Mouse (Mus musculus): ENCODE data around the gene Mast2. TPM values are rescaled to one million over a fixed set of nuclear protein-coding genes. Genes with fewer than 3 reads are reported as not detected.

Mast2 gene
- polyA plus RNA-seq, 1 experiment from 2014 or later = 48.9 TPM

- ATAC-seq (ENCODE audit: low FRiP score, low read depth) = no peak
- Histone ChIP-seq H3K36me3 (peaks cover 91% of the 10 kb centered on the region), H3K27ac (replicated peaks) (no peak overlapping the region), H3K9me3 (no peaks in the 10 kb centered on the region), H3K9ac (no peak overlapping the region), H3K4me2 (no peak overlapping the region), H3K27me3 (no peaks in the 10 kb centered on the region), H3K4me1 (replicated peaks) (no peaks in the 10 kb centered on the region), H3K4me3 (no peak overlapping the region)
- WGBS = 92% methylated on average over 6 of the region's 6 CpGs
These were observed 141.9 kb downstream of the Mast2 start for GRCm38 (mm10) chr4:116322127-116322526.

- Histone ChIP-seq H3K9ac (no peak overlapping the region), H3K9me3 (no peaks in the 10 kb centered on the region), H3K4me3 (no peak overlapping the region), H3K4me2 (no peak overlapping the region), H3K4me1 (replicated peaks) (no peaks in the 10 kb centered on the region), H3K27me3 (no peaks in the 10 kb centered on the region), H3K27ac (replicated peaks) (no peak overlapping the region), H3K36me3 (peaks cover 95% of the 10 kb centered on the region)
- WGBS = 93% methylated on average over 4 of the region's 4 CpGs
- ATAC-seq (ENCODE audit: low FRiP score, low read depth) = no peak
These were observed 146.4 kb downstream of the Mast2 start for GRCm38 (mm10) chr4:116317575-116317974.

- Histone ChIP-seq H3K4me1 (replicated peaks) (no peaks in the 10 kb centered on the region), H3K36me3 (peaks cover 59% of the 10 kb centered on the region), H3K9me3 (no peaks in the 10 kb centered on the region), H3K9ac (no peak overlapping the region), H3K4me3 (no peak overlapping the region), H3K4me2 (no peak overlapping the region), H3K27me3 (no peaks in the 10 kb centered on the region), H3K27ac (replicated peaks) (no peak overlapping the region)
- 6% methylated on average over 1 of the region's 1 CpGs for WGBS
- ATAC-seq (ENCODE audit: low FRiP score, low read depth) = no peak
These were observed 159.4 kb downstream of the Mast2 start for GRCm38 (mm10) chr4:116304551-116304950.

GRCm38 (mm10) chr4:116300878-116301355 is 163.1 kb downstream of the Mast2 start:
- H3K27ac ChIP-seq (replicated peaks) = no peak overlapping the region
- H3K27me3 ChIP-seq = no peaks in the 10 kb centered on the region
- no peak for ATAC-seq (ENCODE audit: low FRiP score, low read depth)
- H3K4me2 ChIP-seq = no peak overlapping the region
- no peaks in the 10 kb centered on the region for H3K9me3 ChIP-seq
- no peak overlapping the region for H3K4me3 ChIP-seq
- H3K36me3 ChIP-seq = peaks cover 43% of the 10 kb centered on the region
- no peaks in the 10 kb centered on the region for H3K4me1 ChIP-seq (replicated peaks)
- 72% methylated on average over 4 of the region's 4 CpGs for WGBS
- H3K9ac ChIP-seq = no peak overlapping the region

GRCm38 (mm10) chr4:116293296-116293695 is 170.7 kb downstream of the Mast2 start:
- no peaks in the 10 kb centered on the region for H3K9me3 ChIP-seq
- no peak overlapping the region for H3K4me2 ChIP-seq
- no peak for ATAC-seq (ENCODE audit: low FRiP score, low read depth)
- no peak overlapping the region for H3K4me3 ChIP-seq
- H3K4me1 ChIP-seq (replicated peaks) = no peaks in the 10 kb centered on the region
- H3K9ac ChIP-seq = no peak overlapping the region
- WGBS = 90% methylated on average over 12 of the region's 12 CpGs
- no peaks in the 10 kb centered on the region for H3K27me3 ChIP-seq
- H3K36me3 ChIP-seq = peaks cover 58% of the 10 kb centered on the region
- H3K27ac ChIP-seq (replicated peaks) = no peak overlapping the region

GRCm38 (mm10) chr4:116291561-116291960 is 172.4 kb downstream of the Mast2 start:
- Histone ChIP-seq H3K36me3 (peaks cover 68% of the 10 kb centered on the region), H3K4me3 (no peak overlapping the region), H3K4me2 (no peak overlapping the region), H3K9ac (no peak overlapping the region), H3K9me3 (no peaks in the 10 kb centered on the region), H3K27me3 (no peaks in the 10 kb centered on the region), H3K4me1 (replicated peaks) (no peaks in the 10 kb centered on the region), H3K27ac (replicated peaks) (no peak overlapping the region)
- no peak for ATAC-seq (ENCODE audit: low FRiP score, low read depth)
- 89% methylated on average over 6 of the region's 6 CpGs for WGBS

GRCm38 (mm10) chr4:116282211-116282610 is 181.8 kb downstream of the Mast2 start:
- 79% methylated on average over 2 of the region's 2 CpGs for WGBS
- H3K36me3 ChIP-seq = peaks cover 46% of the 10 kb centered on the region
- no peak for ATAC-seq (ENCODE audit: low FRiP score, low read depth)

GRCm38 (mm10) chr4:116268220-116268619 is 195.8 kb downstream of the Mast2 start:
- H3K4me1 ChIP-seq (replicated peaks) = no peaks in the 10 kb centered on the region
- no peak for ATAC-seq (ENCODE audit: low FRiP score, low read depth)
- H3K36me3 ChIP-seq = peaks cover 36% of the 10 kb centered on the region
- H3K4me2 ChIP-seq = no peak overlapping the region
- no peaks in the 10 kb centered on the region for H3K27me3 ChIP-seq
- H3K27ac ChIP-seq (replicated peaks) = no peak overlapping the region
- no peak overlapping the region for H3K9ac ChIP-seq
- no peaks in the 10 kb centered on the region for H3K9me3 ChIP-seq
- no peak overlapping the region for H3K4me3 ChIP-seq
- WGBS = 96% methylated on average over 6 of the region's 6 CpGs

More at GRCm38 (mm10) chr4:116282211-116282610, 181.8 kb downstream of the Mast2 start:
- Histone ChIP-seq H3K4me2 (no peak overlapping the region), H3K27ac (replicated peaks) (no peak overlapping the region), H3K9ac (no peak overlapping the region), H3K9me3 (no peaks in the 10 kb centered on the region), H3K4me3 (no peak overlapping the region), H3K27me3 (no peaks in the 10 kb centered on the region), H3K4me1 (replicated peaks) (no peaks in the 10 kb centered on the region)

Other genes with a start within 250 kb of the Mast2 start
- gene Pik3r3, start 242.6 kb downstream of the Mast2 start, polyA plus RNA-seq (2015; fragmentation: Nextera tagmentation; extraction: Ambion mirVana) = 55.5 and 58.4 TPM in 2 replicates
- gene Ipp, start 43.4 kb upstream of the Mast2 start, polyA plus RNA-seq (2015; fragmentation: Nextera tagmentation; extraction: Ambion mirVana) = 12.0 and 14.5 TPM in 2 replicates
- gene Tmem69, start 91.8 kb upstream of the Mast2 start, polyA plus RNA-seq (2015; fragmentation: Nextera tagmentation; extraction: Ambion mirVana) = 21.4 and 21.5 TPM in 2 replicates
- gene Gpbp1l1, start 93.5 kb upstream of the Mast2 start, polyA plus RNA-seq (2015; fragmentation: Nextera tagmentation; extraction: Ambion mirVana) = 14.4 and 15.4 TPM in 2 replicates
- 4.4 and 4.8 TPM in 2 replicates for gene Ccdc17, start 132.5 kb upstream of the Mast2 start, polyA plus RNA-seq (2015; fragmentation: Nextera tagmentation; extraction: Ambion mirVana)
- 92.9 and 98.3 TPM in 2 replicates for gene Nasp, start 163.8 kb upstream of the Mast2 start, polyA plus RNA-seq (2015; fragmentation: Nextera tagmentation; extraction: Ambion mirVana)
- 704 and 712 TPM in 2 replicates for gene Akr1a1, start 187.5 kb upstream of the Mast2 start, polyA plus RNA-seq (2015; fragmentation: Nextera tagmentation; extraction: Ambion mirVana)
- gene Prdx1, start 221.4 kb upstream of the Mast2 start, polyA plus RNA-seq (2015; fragmentation: Nextera tagmentation; extraction: Ambion mirVana) = 446 and 514 TPM in 2 replicates
- 23.0 and 23.2 TPM in 2 replicates for gene Mmachc, start 244.2 kb upstream of the Mast2 start, polyA plus RNA-seq (2015; fragmentation: Nextera tagmentation; extraction: Ambion mirVana)
- gene Ccdc163, start 244.3 kb upstream of the Mast2 start, polyA plus RNA-seq (2015; fragmentation: Nextera tagmentation; extraction: Ambion mirVana) = 12.6 and 13.6 TPM in 2 replicates